Mouse (Mus musculus): ENCODE measurements around the gene Ero1lb.
A peak's percentile ranks its signal among the peaks of the same experiment; 100 is the strongest.
"Not testable (repeated sequence)": the region's sequence is repeated elsewhere in the genome, so short reads cannot be mapped to it uniquely, and the experiment has no call there.

Ero1lb gene

GRCm38 (mm10) chr13:12574979-12575536, 9.4 kb downstream of the Ero1lb start:
- DNase-seq (ENCODE audit: low read depth), result no peak

GRCm38 (mm10) chr13:12578145-12578544, 12.5 kb downstream of the Ero1lb start:
- no peak for DNase-seq (ENCODE audit: low read depth)

GRCm38 (mm10) chr13:12589003-12589402, 23.3 kb downstream of the Ero1lb start:
- DNase-seq (ENCODE audit: low read depth), result peak; percentile 46

- not testable (repeated sequence) for DNase-seq (ENCODE audit: low read depth)
These were observed 31.4 kb downstream of the Ero1lb start for GRCm38 (mm10) chr13:12597075-12597474.

GRCm38 (mm10) chr13:12610206-12610605, 44.5 kb downstream of the Ero1lb start:
- DNase-seq (ENCODE audit: low read depth), result not testable (repeated sequence)

GRCm38 (mm10) chr13:12614026-12614425, 48.4 kb downstream of the Ero1lb start:
- DNase-seq (ENCODE audit: low read depth), result not testable (repeated sequence)

GRCm38 (mm10) chr13:12614591-12614990, 48.9 kb downstream of the Ero1lb start:
- DNase-seq (ENCODE audit: low read depth), result not testable (repeated sequence)

GRCm38 (mm10) chr13:12615014-12615413, 49.3 kb downstream of the Ero1lb start:
- not testable (repeated sequence) for DNase-seq (ENCODE audit: low read depth)

GRCm38 (mm10) chr13:12616489-12616888, 50.8 kb downstream of the Ero1lb start:
- not testable (repeated sequence) for DNase-seq (ENCODE audit: low read depth)

- not testable (repeated sequence) for DNase-seq (ENCODE audit: low read depth)
These were observed 54.1 kb downstream of the Ero1lb start for GRCm38 (mm10) chr13:12619808-12620207.

- DNase-seq (ENCODE audit: low read depth), result not testable (repeated sequence)
These were observed 60.4 kb downstream of the Ero1lb start for GRCm38 (mm10) chr13:12626061-12626460.

- DNase-seq (ENCODE audit: low read depth), result not testable (repeated sequence)
These were observed 62.1 kb downstream of the Ero1lb start for GRCm38 (mm10) chr13:12627746-12628145.

GRCm38 (mm10) chr13:12628181-12628580, 62.5 kb downstream of the Ero1lb start:
- not testable (repeated sequence) for DNase-seq (ENCODE audit: low read depth)

GRCm38 (mm10) chr13:12630252-12630651, 64.6 kb downstream of the Ero1lb start:
- DNase-seq (ENCODE audit: low read depth), result not testable (repeated sequence)

GRCm38 (mm10) chr13:12634941-12635588, 69.4 kb downstream of the Ero1lb start:
- DNase-seq (ENCODE audit: low read depth), result not testable (repeated sequence)

GRCm38 (mm10) chr13:12642795-12643194, 77.1 kb downstream of the Ero1lb start:
- not testable (repeated sequence) for DNase-seq (ENCODE audit: low read depth)

GRCm38 (mm10) chr13:12646676-12647075, 81.0 kb downstream of the Ero1lb start:
- DNase-seq (ENCODE audit: low read depth), result not testable (repeated sequence)

- not testable (repeated sequence) for DNase-seq (ENCODE audit: low read depth)
These were observed 84.6 kb downstream of the Ero1lb start for GRCm38 (mm10) chr13:12650020-12650876.

GRCm38 (mm10) chr13:12650877-12651176, 85.2 kb downstream of the Ero1lb start:
- not testable (repeated sequence) for DNase-seq (ENCODE audit: low read depth)

Data from c-Kit-positive CD71-positive TER-119-negative erythroid progenitor cells, embryonic 14.5 days (primary cell).